Mouse (Mus musculus): ENCODE data around the gene Bag5.

- TF ChIP-seq CTCF (IDR thresholded peaks at IDR 0.05; ENCODE audit: low read depth): no peak
- no peak for TF ChIP-seq EP300 (IDR thresholded peaks at IDR 0.05; ENCODE audit: low read depth)
Measured at GRCm38 (mm10) chr12:111678997-111679396, 34.1 kb downstream of the Bag5 start.
